Mouse (Mus musculus): ENCODE results near the gene Iqcf1. TPM values are rescaled to one million over a fixed set of nuclear protein-coding genes. Genes with fewer than 3 reads are reported as not detected.
"Not testable (repeated sequence)": the region's sequence is repeated elsewhere in the genome, so short reads cannot be mapped to it uniquely, and the experiment has no call there.

Gene Iqcf1
- total RNA-seq, 2 experiments from 2014 or later: not detected

DNA sequence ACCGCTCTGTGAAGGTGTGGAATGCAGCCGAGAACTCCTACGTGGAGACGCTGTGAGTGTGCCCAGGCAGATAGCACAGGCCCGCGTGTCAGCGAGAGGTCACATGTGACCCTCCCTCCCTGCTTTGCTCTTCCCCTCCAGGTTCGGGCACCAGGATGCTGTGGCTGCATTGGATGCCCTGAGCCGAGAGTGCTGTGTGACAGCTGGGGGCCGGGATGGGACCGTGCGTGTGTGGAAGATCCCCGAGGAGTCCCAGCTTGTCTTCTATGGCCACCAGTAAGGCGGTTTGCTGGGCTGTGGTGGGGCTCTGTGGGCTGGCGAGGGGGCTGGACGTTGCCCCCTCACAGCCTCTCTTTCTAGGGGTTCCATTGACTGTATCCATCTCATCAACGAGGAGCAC is 16.2 kb upstream of the Iqcf1 start:
- no peak for DNase-seq

GRCm38 (mm10) chr9:106485076-106485475 is 14.7 kb upstream of the Iqcf1 start:
- no peak for DNase-seq

- not testable (repeated sequence) for DNase-seq
These were observed 12.2 kb upstream of the Iqcf1 start for GRCm38 (mm10) chr9:106487602-106488001.

DNA sequence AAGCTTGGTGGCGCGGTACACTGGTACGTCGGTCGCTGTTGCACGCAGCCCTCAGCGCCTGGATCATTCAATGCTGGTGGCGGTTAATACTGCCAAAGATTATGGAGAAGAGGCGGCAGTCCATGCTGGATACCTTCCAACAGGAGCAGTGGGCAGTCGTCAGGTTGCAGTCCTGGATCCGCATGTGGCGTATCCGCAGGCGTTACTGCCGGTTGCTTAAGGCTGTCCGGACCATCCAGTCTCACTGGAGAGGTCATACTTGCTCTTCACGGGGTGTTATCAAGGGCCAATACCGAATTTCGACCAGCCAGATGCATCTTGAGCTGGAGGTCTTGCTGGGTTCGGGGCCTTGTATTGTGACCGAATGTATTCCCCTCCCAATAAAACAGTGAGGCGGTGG is 2.1 kb downstream of the Iqcf1 start:
- no peak for DNase-seq

DNA sequence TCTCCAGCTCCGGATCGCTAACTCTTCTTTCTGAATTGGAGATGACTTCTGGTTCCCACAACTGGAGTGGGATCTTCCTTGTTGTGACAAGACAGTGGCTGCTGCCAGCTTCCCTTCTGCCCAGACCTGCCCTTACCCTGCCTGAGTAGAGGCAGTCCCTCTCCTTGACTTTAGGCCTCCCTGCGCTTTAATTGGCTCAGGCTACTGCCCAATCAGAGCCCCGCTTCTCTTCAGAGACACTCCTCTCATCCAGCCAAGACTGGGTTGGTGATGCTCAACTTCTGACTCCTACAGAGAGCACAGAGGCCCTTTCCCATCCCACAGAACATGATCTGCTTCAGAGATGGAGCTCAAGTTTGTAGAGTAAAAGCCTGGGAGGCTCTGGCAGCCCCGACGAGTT is 4.5 kb downstream of the Iqcf1 start:
- no peak for DNase-seq

DNA sequence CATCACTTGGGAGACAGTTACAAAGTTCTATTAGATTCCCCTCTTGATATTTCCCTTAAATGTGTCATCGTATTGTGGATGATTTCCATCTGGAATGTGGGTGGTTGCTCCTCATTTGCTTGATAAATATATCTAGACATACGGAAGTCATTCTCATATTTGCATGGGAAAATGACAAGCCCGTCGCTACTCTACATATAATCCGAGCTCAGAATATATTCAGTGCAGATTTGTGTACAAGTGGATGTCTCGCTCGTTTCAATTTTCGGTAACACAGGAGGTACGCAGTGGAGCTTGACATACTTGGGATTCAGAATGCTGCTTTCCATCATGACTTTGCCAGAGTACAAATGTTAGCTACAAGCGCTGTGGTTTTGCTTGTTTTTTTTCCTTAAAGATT is 9.6 kb downstream of the Iqcf1 start:
- DNase-seq: no peak

DNA sequence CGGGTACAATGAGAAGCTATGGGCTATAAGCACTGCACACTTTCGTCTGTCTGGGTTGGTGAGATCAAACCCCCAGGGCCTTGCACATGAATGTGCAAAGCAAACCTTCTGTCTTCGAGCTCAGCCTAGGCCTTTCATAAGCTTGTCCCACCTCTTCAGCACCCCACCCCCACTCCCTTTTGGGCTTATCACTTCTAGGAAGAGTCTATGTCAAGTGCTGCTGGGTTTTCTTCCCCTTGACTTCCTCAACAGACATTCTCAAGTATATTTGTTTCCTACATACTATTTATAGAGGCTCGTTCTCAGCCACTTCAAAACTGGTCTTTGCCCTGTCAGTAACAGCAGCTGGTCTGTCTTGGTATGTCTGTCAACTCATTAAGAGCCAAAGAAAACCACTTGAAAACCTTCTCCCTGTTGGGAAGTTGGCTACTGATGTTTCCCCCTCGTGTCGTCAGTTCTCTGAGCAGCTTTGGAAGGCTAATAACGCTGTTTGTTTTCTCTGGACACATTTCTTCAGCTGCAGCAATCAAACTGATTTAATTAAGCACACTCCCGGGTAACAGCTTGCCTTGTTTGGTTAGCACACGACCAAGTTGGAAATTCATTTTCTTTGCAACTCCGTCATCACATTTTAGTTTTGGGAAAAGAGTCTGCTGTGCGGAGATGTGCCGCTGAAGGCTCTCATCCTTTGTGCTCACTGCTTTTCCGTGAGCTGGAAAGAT is 13.1 kb downstream of the Iqcf1 start:
- DNase-seq: no peak

DNA sequence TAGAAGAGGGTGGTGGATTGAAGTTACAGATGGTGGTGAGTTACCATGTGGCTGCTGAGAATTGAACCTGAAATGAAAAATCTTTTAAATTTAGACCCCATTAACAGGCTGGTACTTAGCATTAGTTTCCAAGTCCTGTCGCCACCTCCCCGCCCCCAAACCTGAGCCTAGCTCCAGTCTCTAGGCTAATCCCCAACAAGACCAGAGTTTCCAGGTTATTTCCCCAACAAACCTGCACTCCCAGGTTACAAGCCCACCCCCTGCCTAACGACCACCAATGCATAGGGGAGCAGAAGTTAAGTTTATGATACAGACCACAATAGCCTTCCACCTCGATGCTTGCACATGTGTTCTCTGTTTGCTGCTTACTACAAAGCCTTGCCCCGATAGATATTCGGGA is 13.8 kb downstream of the Iqcf1 start:
- no peak for DNase-seq

DNA sequence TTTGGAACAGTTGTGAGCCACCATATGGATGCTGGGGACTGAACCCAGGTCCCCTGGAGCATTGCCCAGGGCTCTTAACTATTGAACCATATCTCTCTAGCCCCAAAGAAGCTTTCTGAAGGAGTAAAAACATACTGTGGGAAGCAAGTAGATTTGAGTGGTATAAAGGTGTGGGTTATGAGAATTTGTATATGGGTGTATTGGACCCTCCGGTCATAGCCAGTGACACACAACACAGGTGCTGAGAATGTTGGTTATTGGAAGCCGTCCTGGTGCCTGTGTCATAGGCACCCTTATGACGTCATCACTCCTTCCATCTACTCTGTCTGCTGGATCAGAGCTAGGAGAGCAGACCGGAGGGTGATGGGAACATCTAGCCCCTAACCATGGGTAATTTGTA is 14.5 kb downstream of the Iqcf1 start, which contains the start of gene Iqcf5:
Gene Iqcf5 (plus strand): TSS at position 301 of the 400 bp plus-strand sequence.
- no peak for DNase-seq

DNA sequence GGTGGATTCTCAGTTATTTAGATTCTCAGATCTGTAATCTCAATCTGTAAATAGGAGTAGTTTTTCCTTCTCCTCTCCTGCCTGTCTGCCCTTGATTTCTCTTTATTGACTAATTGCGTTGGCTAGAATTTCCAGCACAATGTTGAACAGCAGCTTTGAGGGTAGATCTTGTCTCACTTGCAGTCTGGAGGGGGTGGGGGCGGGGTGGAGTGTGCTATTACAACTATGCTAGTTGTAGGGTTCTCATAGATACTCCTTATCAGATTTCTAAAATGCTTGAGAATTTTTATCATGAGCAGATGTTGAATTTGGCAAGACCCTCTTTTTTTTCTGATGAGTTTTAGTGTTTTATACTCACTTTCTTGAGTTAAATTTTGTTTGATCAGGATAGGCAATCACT is 19.7 kb downstream of the Iqcf1 start:
- no peak for DNase-seq

DNA sequence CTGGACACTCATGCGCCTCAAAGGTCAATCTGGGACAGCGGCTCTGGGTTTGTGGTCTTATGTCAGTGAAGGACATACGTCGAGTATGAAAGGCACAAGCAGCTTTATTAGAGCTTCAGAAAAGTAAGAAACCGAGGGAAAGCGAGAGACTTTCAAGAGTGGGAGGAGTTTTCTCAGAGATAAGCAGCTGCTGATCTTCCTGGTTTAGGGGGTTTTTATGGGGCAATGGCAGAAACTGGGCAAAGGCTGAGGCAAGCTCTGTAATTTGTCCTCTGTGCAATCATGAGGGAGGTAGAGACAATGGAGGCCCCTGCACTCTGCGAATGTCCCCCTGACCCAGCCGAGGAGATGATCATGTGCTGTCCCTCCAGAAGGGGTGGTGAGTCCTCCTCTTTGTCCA is 20.1 kb downstream of the Iqcf1 start:
- DNase-seq: no peak

- DNase-seq: no peak
These were observed 32.1 kb downstream of the Iqcf1 start for GRCm38 (mm10) chr9:106531833-106532232.

- DNase-seq: no peak
These were observed 34.5 kb downstream of the Iqcf1 start for GRCm38 (mm10) chr9:106534296-106534695.

DNA sequence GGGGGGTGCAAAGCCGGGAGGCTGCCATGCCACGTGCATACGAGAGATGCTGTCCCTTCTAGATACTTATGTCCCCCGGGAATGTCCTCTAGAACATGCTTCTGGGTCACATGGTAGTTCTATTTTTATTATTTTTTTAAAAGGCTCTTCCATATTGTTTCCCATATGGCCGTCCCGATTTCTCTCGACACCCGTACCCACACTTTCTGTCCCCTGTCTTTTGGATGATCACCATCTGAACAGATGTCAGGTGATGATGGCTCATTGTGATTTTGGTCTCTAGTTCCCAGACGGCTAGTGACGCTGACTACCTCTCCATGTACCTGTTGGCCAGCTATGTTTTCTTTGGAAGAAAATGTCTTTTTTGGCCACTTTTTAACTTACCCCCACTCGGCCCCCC is 35.2 kb downstream of the Iqcf1 start:
- no peak for DNase-seq

Other genes with a start within 250 kb of the Iqcf1 start
- 1 to 10 TPM in 1 of 2 experiments, under 1 TPM in 1; 0.90 to 2.1 TPM for gene Poc1a, start 218.9 kb upstream of the Iqcf1 start, total RNA-seq (2021)
- gene Dusp7, start 131.3 kb upstream of the Iqcf1 start, total RNA-seq (2021): 10 to 100 TPM; 13.8 to 31.7 TPM
- 100 to 1,000 TPM; 243 to 260 TPM for gene Rpl29, start 70.5 kb upstream of the Iqcf1 start, total RNA-seq (2021)
- gene Acy1, start 61.6 kb upstream of the Iqcf1 start, total RNA-seq (2021): 10 to 100 TPM; 11.0 to 11.3 TPM
- gene Abhd14b, start 52.5 kb upstream of the Iqcf1 start, total RNA-seq (2021): 1 to 10 TPM; 4.7 to 4.8 TPM
- 10 to 100 TPM; 14.7 to 18.3 TPM for gene Abhd14a, start 52.3 kb upstream of the Iqcf1 start, total RNA-seq (2021)
- 10 to 100 TPM; 54.6 to 59.7 TPM for gene Pcbp4, start 46.7 kb upstream of the Iqcf1 start, total RNA-seq (2021)
- under 1 TPM in 1 of 2 experiments, not detected in 1; 0.18 TPM for gene Gpr62, start 34.0 kb upstream of the Iqcf1 start, total RNA-seq (2021)
- gene Rrp9, start 24.0 kb upstream of the Iqcf1 start, total RNA-seq (2021): 10 to 100 TPM; 17.1 to 18.7 TPM
- 10 to 100 TPM; 54.3 to 90.0 TPM for gene Parp3, start 23.0 kb upstream of the Iqcf1 start, total RNA-seq (2021)
- gene Iqcf5, start 14.6 kb downstream of the Iqcf1 start, total RNA-seq (2021): not detected
- gene Iqcf3, start 61.7 kb downstream of the Iqcf1 start, total RNA-seq (2021): not detected
- not detected for gene Iqcf4, start 71.0 kb downstream of the Iqcf1 start, total RNA-seq (2021)
- not detected for gene Iqcf6, start 126.6 kb downstream of the Iqcf1 start, total RNA-seq (2021)
- gene Grm2, start 156.1 kb downstream of the Iqcf1 start, total RNA-seq (2021): not detected
- gene Tex264, start 186.0 kb downstream of the Iqcf1 start, total RNA-seq (2021): 10 to 100 TPM; 24.3 to 28.8 TPM